In the genomic region with DNA sequence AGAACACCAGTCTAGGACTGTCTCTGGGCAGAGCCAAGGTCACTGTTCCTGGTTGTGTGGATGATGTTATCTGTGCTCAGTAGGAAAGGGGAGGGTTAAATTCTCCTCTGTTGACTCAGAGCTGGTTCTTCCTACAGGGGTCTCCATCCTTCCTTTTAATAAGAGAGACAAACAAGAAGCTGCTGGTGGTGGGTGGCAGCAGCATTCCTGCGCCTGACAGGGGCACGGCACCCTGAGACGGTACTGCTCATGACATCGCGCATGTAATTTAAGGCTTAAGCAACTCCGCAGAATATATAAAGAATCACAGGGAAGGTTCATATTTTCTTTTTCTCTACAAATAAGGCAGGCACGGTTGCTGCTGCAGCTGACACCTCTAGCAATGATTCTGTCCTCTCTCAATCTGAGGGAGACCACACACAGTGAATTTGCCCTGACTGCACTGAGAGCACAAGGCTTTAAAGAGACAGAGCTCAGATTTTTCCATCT, we compare ENCODE assay signal across 9 mouse cellular contexts.
DNase-seq lines count a peak whose midpoint lies in the region; ATAC-seq and TF ChIP-seq lines count a peak whose summit lies in the region.
"Had no signal": no experiment of that assay in that cellular context is flagged by ENCODE, and none has a peak within 500 bp of the region (broad histone marks: within the 10 kb centered on the region; RNA-seq: fewer than 3 reads in every experiment).

No protein-coding gene starts in this region.

- TF ChIP-seq CTCF in brain, embryonic 14.5 days (IDR thresholded peaks at IDR 0.05; ENCODE audit: borderline replicate concordance, extremely low read depth, insufficient read depth, insufficient read length) = no peak

- 11% methylated on average over 7 of the region's 7 CpGs for WGBS in hindbrain, embryonic 13.5 days
- 11% methylated on average over 7 of the region's 7 CpGs for WGBS in midbrain, embryonic 14.5 days

- no peak for TF ChIP-seq POLR2A in brain, embryonic 14.5 days (IDR thresholded peaks at IDR 0.05; ENCODE audit: borderline replicate concordance, extremely low read depth, insufficient read depth, insufficient read length, poor library complexity, severe bottlenecking)

- H3K4me3 ChIP-seq in hindbrain, embryonic 13.5 days = no peak overlapping the region
- no peak overlapping the region for H3K4me3 ChIP-seq in midbrain, embryonic 14.5 days (replicated peaks; ENCODE audit: low read depth, low read length)
- H3K4me3 ChIP-seq: heart, embryonic 15.5 days had no signal

- no peaks in the 10 kb centered on the region for H3K36me3 ChIP-seq in hindbrain, embryonic 13.5 days
- H3K36me3 ChIP-seq in midbrain, embryonic 14.5 days (ENCODE audit: control insufficient read depth, insufficient read depth, low read length) = no peaks in the 10 kb centered on the region
- H3K36me3 ChIP-seq: heart, embryonic 15.5 days had no signal

- no peaks in the 10 kb centered on the region for H3K27me3 ChIP-seq in hindbrain, embryonic 13.5 days
- no peaks in the 10 kb centered on the region for H3K27me3 ChIP-seq in midbrain, embryonic 14.5 days (ENCODE audit: control insufficient read depth, insufficient read depth, low read length)
- H3K27me3 ChIP-seq: heart, embryonic 15.5 days had no signal

- peaks cover 51% of the 10 kb centered on the region for H3K4me1 ChIP-seq in hindbrain, embryonic 13.5 days (replicated peaks)
- H3K4me1 ChIP-seq in midbrain, embryonic 14.5 days (ENCODE audit: control insufficient read depth, insufficient read depth, low read length) = peaks cover 21% of the 10 kb centered on the region
- H3K4me1 ChIP-seq: heart, embryonic 15.5 days had no signal

- peak overlapping the region; percentile 18; the same call in 1 of the 2 replicates for H3K4me2 ChIP-seq in hindbrain, embryonic 13.5 days
- H3K4me2 ChIP-seq in midbrain, embryonic 14.5 days (ENCODE audit: low read length) = peak overlapping the region; percentile 40
- H3K4me2 ChIP-seq: heart, embryonic 15.5 days had no signal

- 0 out of 2 replicates have a peak, but pooled peaks have one; percentile 23 for ATAC-seq in hindbrain, embryonic 13.5 days (ENCODE audit: low FRiP score)
- ATAC-seq in midbrain, embryonic 14.5 days (ENCODE audit: low FRiP score, low TSS enrichment) = peak; percentile 53; the same call in 1 of the 2 replicates
- no peak for ATAC-seq in monocyte, adult 5-6 weeks (replicated peaks; ENCODE audit: insufficient number of reproducible peaks, low FRiP score, low TSS enrichment, poor library complexity, severe bottlenecking)

- DNase-seq in Muller cell, postnatal 12 days (ENCODE audit: inconsistent ontology term) = peak; percentile 31
- peak; percentile 81 for DNase-seq in brain, embryonic 14.5 days (ENCODE audit: low read depth)
- peak; percentile 77 for DNase-seq in midbrain, embryonic 14.5 days
- DNase-seq in right cerebral cortex, postnatal 14 days = no peak
- no peak for DNase-seq in thymus, postnatal 0 days (ENCODE audit: low spot score)
- DNase-seq: lung, postnatal 36 days had no signal

- H3K9me3 ChIP-seq in hindbrain, embryonic 13.5 days = no peaks in the 10 kb centered on the region
- H3K9me3 ChIP-seq in midbrain, embryonic 14.5 days (ENCODE audit: control insufficient read depth, low read length) = no peaks in the 10 kb centered on the region
- H3K9me3 ChIP-seq: heart, embryonic 15.5 days had no signal

- H3K9ac ChIP-seq in hindbrain, embryonic 13.5 days = peak overlapping the region; percentile 53; the same call in 1 of the 2 replicates
- peak overlapping the region; percentile 34; the same call in 1 of the 2 replicates for H3K9ac ChIP-seq in midbrain, embryonic 14.5 days (replicated peaks; ENCODE audit: low read length)
- H3K9ac ChIP-seq: heart, embryonic 15.5 days had no signal

- H3K27ac ChIP-seq in hindbrain, embryonic 13.5 days = peak overlapping the region; percentile 84
- peak overlapping the region; percentile 84 for H3K27ac ChIP-seq in midbrain, embryonic 14.5 days (replicated peaks; ENCODE audit: low read depth, low read length)
- H3K27ac ChIP-seq: heart, embryonic 15.5 days had no signal

Comparison
In these comparisons a context has a peak if more than half of its experiments do, and no peak if none do; other contexts are left out.
1. DNase-seq: peak in Muller cell, postnatal 12 days (single experiment), brain, embryonic 14.5 days (single experiment) and midbrain, embryonic 14.5 days (single experiment); none in right cerebral cortex, postnatal 14 days (single experiment) and thymus, postnatal 0 days (single experiment).